Mouse (Mus musculus) myocyte (in vitro differentiated cells): ENCODE results near the gene Ak1. TPM values are rescaled to one million over a fixed set of nuclear protein-coding genes. Genes with fewer than 3 reads are reported as not detected.

Experiments
- polyA plus RNA-seq: library from polyadenylated mRNA; unstranded; fragments of >200 nt; fragmentation: generic; extraction: Trizol; gene quantifications from one replicate; pipeline ENCODE4 v1.2.1, GENCODE M21; 2012; ENCODE audit warnings: missing spikeins

Ak1 gene
- polyA plus RNA-seq, 1 experiment = 265 TPM

Other genes with a start within 250 kb of the Ak1 start
- gene 1110008P14Rik, start 239.8 kb upstream of the Ak1 start, polyA plus RNA-seq = 153 TPM
- gene Lcn2, start 233.5 kb upstream of the Ak1 start, polyA plus RNA-seq = 0.02 TPM
- 50.6 TPM for gene Ptges2, start 225.9 kb upstream of the Ak1 start, polyA plus RNA-seq
- 3.0 TPM for gene Naif1, start 171.3 kb upstream of the Ak1 start, polyA plus RNA-seq
- 9.5 TPM for gene Slc25a25, start 170.3 kb upstream of the Ak1 start, polyA plus RNA-seq
- 1.7 TPM for gene Fam102a, start 86.4 kb upstream of the Ak1 start, polyA plus RNA-seq
- gene Dpm2, start 50.9 kb upstream of the Ak1 start, polyA plus RNA-seq = 47.5 TPM
- 0.10 TPM for gene Pip5kl1, start 47.0 kb upstream of the Ak1 start, polyA plus RNA-seq
- 0.04 TPM for gene 9430097D07Rik, start 46.1 kb upstream of the Ak1 start, polyA plus RNA-seq
- gene St6galnac4, start 34.7 kb upstream of the Ak1 start, polyA plus RNA-seq = 75.4 TPM
- 48.7 TPM for gene St6galnac6, start 22.0 kb upstream of the Ak1 start, polyA plus RNA-seq
- gene Eng, start 24.8 kb downstream of the Ak1 start, polyA plus RNA-seq = 1.6 TPM
- 20.7 TPM for gene Fpgs, start 82.4 kb downstream of the Ak1 start, polyA plus RNA-seq
- 76.6 TPM for gene Cdk9, start 91.3 kb downstream of the Ak1 start, polyA plus RNA-seq
- 0.52 TPM for gene Sh2d3c, start 99.3 kb downstream of the Ak1 start, polyA plus RNA-seq
- gene 6330409D20Rik, start 119.3 kb downstream of the Ak1 start, polyA plus RNA-seq = not detected
- gene Tor2a, start 135.5 kb downstream of the Ak1 start, polyA plus RNA-seq = 37.3 TPM
- 0.16 TPM for gene Ttc16, start 153.9 kb downstream of the Ak1 start, polyA plus RNA-seq
- gene Ptrh1, start 154.0 kb downstream of the Ak1 start, polyA plus RNA-seq = 74.1 TPM
- gene Cfap157, start 162.7 kb downstream of the Ak1 start, polyA plus RNA-seq = 0.30 TPM
- 32.2 TPM for gene Stxbp1, start 225.5 kb downstream of the Ak1 start, polyA plus RNA-seq